Mouse (Mus musculus): Measurements from ENCODE around the gene Arid1b. TPM values are rescaled to one million over a fixed set of nuclear protein-coding genes. Genes with fewer than 3 reads are reported as not detected.
"Not testable (repeated sequence)": the region's sequence is repeated elsewhere in the genome, so short reads cannot be mapped to it uniquely, and the experiment has no call there.

The Arid1b gene
- total RNA-seq, 2 experiments from 2014 or later, result 15.2 to 23.0 TPM

DNA sequence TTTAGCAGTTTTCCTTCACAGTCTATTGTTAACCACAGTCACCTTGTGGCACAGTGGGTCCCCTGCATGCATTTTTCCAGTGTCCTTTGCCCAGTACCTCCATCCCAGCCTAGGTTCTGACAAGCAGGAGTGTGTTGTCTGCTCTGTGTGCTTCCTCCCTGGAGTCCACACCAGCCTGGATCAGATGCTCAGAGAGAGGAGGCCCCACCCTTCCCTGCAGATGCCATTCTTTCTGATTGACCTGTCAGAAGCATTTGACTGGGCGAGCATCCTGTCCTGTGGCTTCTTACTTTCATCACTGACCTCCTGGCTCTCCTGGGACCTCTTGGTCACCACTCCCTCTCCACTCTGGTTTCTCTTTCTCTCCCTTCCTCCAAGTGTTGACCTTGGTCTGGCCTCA, 113.9 kb downstream of the Arid1b start:
- ATAC-seq (ENCODE audit: poor library complexity, severe bottlenecking), result no peak

GRCm38 (mm10) chr17:5108546-5109142, 114.5 kb downstream of the Arid1b start:
- ATAC-seq (ENCODE audit: poor library complexity, severe bottlenecking), result no peak

DNA sequence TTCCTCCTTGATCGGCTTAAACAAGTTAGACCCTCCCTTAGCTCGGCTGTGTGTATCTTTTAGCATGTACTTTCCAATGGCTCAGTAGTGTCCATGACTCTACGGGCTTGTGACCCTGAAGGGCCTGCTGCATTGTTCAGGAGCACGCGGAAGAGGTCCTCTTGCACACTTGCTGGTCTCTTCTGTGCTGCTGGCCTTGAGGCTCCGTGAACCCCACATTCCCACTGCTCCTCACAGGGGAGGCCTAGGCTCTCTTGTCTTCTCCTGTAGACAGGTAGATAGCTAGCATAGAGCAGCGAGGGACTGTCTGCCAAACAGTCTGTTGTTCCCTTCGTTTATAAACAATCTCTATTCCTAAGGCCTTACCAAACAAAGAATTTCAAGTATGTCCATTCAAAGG, 115.2 kb downstream of the Arid1b start:
- no peak for ATAC-seq (ENCODE audit: poor library complexity, severe bottlenecking)

GRCm38 (mm10) chr17:5110159-5110558, 116.0 kb downstream of the Arid1b start:
- no peak for ATAC-seq (ENCODE audit: poor library complexity, severe bottlenecking)

GRCm38 (mm10) chr17:5110981-5111380, 116.8 kb downstream of the Arid1b start:
- ATAC-seq (ENCODE audit: poor library complexity, severe bottlenecking), result not testable (repeated sequence)

GRCm38 (mm10) chr17:5112116-5112515, 118.0 kb downstream of the Arid1b start:
- ATAC-seq (ENCODE audit: poor library complexity, severe bottlenecking), result no peak

GRCm38 (mm10) chr17:5115952-5116351, 121.8 kb downstream of the Arid1b start:
- no peak for ATAC-seq (ENCODE audit: poor library complexity, severe bottlenecking)

GRCm38 (mm10) chr17:5116990-5117389, 122.9 kb downstream of the Arid1b start:
- ATAC-seq (ENCODE audit: poor library complexity, severe bottlenecking), result no peak

- ATAC-seq (ENCODE audit: poor library complexity, severe bottlenecking), result no peak
Measured at GRCm38 (mm10) chr17:5118171-5118570, 124.0 kb downstream of the Arid1b start.

GRCm38 (mm10) chr17:5124643-5125042, 130.5 kb downstream of the Arid1b start:
- ATAC-seq (ENCODE audit: poor library complexity, severe bottlenecking), result no peak

- ATAC-seq (ENCODE audit: poor library complexity, severe bottlenecking), result no peak
Measured at GRCm38 (mm10) chr17:5125084-5125855, 131.1 kb downstream of the Arid1b start.

DNA sequence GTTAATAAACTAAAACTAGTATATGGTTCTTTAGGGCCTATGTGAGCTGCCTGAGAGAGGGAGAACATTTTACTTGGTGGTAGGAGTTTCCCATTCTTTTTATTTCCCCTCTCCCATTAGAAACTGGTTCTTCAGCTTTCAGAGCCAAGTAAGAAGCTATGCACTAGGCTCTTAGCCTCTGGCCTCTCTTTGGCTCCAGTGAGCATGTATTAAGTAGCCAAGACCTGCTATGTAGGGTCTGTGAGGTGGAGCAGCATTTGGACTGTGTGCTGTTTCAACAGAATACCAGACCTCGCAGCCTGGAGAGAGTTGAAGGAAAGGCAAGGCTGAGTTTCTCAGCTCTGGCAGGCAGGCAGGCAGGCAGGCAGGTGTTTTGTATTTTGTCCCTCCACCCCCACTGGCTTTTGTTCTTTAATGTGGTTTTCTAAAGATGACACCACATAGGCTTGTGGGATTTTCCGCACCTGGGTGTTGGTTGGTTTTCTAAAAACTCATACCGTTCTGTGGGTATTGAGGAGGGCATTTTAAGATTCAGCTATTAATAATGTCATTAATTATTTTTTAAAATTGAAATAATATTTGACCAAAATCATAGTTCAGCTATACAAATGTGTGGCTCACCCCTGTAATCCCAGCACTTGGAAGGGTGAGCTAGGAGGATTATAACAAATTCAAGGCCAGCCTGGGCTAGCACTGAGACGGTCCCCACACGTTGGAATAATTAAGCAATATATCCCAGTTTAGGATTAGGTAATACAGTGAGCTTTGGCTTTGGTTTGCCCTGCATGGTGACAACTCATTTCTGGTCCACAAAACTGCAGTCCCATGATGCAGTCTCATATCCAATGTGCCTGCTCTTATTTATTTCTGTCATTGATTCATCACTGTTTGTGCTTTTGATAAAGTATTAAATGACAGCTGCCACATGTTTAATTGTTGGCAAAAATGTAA, 132.0 kb downstream of the Arid1b start:
- ATAC-seq (ENCODE audit: poor library complexity, severe bottlenecking), result no peak

GRCm38 (mm10) chr17:5129606-5130005, 135.5 kb downstream of the Arid1b start:
- no peak for ATAC-seq (ENCODE audit: poor library complexity, severe bottlenecking)

GRCm38 (mm10) chr17:5130116-5130515, 136.0 kb downstream of the Arid1b start:
- ATAC-seq (ENCODE audit: poor library complexity, severe bottlenecking), result no peak

GRCm38 (mm10) chr17:5131706-5132105, 137.6 kb downstream of the Arid1b start:
- ATAC-seq (ENCODE audit: poor library complexity, severe bottlenecking), result no peak

GRCm38 (mm10) chr17:5132296-5132986, 138.3 kb downstream of the Arid1b start:
- ATAC-seq (ENCODE audit: poor library complexity, severe bottlenecking), result no peak

- no peak for ATAC-seq (ENCODE audit: poor library complexity, severe bottlenecking)
Measured at GRCm38 (mm10) chr17:5132987-5133355, 138.8 kb downstream of the Arid1b start.

GRCm38 (mm10) chr17:5133831-5134230, 139.7 kb downstream of the Arid1b start:
- ATAC-seq (ENCODE audit: poor library complexity, severe bottlenecking), result no peak

DNA sequence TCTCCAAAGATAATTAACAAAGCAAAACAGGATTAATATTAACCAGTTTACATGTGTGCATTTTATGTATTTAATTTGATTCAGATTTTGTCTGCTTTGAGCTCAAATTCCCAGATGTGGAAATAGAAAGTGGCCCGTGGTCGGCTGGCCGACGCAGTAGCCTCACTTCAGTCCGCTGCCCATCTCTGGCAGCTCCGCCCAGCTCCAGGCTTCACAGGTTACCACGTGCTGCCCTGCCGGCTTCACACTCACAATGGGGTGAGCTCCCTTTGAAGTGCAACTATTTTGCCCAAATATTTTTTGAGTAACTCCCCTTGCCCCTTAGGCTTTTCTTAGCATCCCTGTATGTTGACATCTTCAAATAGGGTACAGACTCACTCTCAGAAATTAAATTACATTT, 140.1 kb downstream of the Arid1b start:
- ATAC-seq (ENCODE audit: poor library complexity, severe bottlenecking), result no peak

GRCm38 (mm10) chr17:5137936-5138335, 143.8 kb downstream of the Arid1b start:
- no peak for ATAC-seq (ENCODE audit: poor library complexity, severe bottlenecking)
